Mouse (Mus musculus): ENCODE measurements around the gene Ptgdr. TPM values are rescaled to one million over a fixed set of nuclear protein-coding genes. Genes with fewer than 3 reads are reported as not detected.

Gene Ptgdr
- total RNA-seq, 2 experiments from 2014 or later, result not detected

DNA sequence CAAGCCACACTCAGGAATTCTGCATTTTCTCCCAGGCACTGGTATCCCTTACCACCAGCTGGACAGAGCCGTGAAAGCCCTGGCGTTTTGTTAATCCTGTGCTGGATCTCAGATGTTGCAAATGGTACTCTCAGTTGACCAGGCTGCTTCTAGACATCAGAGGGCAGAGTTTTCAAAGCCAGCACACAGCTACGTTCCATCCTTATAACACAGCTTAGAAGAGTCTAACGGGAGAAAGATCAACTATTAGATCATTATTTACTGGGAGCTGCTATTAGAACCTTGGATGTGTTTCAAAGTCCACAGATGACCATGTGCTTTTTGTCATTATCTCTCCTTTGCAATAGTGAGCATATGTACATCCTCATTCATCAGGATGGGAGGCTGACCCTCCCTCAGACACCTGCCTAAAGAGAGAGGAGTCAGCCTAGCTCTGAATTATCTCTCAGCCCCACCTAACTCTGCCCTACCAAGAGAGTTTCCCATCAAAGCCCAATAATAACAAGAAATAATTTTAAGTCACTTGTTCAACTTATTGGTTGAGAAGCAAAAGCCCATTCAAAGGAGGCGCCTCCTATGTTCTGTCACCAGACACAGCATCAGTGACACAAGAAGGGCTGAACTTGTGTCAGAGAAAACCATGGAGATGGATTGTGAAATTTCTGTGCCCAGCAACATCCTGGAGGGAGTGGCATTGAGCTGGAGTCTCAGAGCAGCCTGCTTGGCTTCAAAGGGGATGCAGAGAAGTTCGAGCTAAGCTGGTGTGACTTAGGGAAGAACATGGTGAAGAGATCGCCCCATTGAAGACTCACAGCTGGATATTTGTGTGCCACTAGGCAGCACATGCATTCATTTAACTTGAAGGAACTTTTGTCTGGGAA, 37.8 kb downstream of the Ptgdr start:
- ATAC-seq (replicated peaks; ENCODE audit: poor library complexity, severe bottlenecking), result peak; percentile 95

DNA sequence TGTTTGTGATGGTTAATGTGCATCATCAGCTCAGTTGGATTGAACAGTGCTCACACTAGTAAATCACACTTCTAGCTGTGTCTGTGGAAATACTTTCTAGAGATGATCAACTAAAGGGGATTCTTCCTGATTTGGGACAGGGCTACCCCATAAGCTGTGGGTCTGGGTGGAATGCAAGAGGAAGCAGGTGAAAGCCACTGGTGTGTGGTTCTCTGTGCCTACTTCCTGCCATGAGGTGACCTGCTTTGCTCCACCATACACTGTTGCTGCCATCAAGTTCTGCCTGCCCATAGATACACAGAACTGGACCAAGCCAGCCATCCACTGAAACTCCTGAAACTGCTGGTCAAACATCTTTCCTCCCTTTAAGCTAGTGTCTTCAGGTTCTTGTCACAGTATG, 46.0 kb downstream of the Ptgdr start:
- ATAC-seq (replicated peaks; ENCODE audit: poor library complexity, severe bottlenecking), result peak; percentile 75

Other genes with a start within 250 kb of the Ptgdr start
- gene Gm5624, start 231.4 kb downstream of the Ptgdr start, total RNA-seq (2014; fragmentation: Nextera tagmentation), result not detected in 2 replicates
- gene Gm5624, start 231.4 kb downstream of the Ptgdr start, total RNA-seq (2017), result not detected in 2 replicates
- gene Gm8257, start 152.9 kb downstream of the Ptgdr start, total RNA-seq (2014; fragmentation: Nextera tagmentation), result not detected in 2 replicates
- not detected in 2 replicates for gene Gm8257, start 152.9 kb downstream of the Ptgdr start, total RNA-seq (2017)
- not detected in 2 replicates for gene Gm8267, start 109.0 kb downstream of the Ptgdr start, total RNA-seq (2014; fragmentation: Nextera tagmentation)
- gene Gm8267, start 109.0 kb downstream of the Ptgdr start, total RNA-seq (2017), result not detected in 2 replicates
- 5.2 and 5.4 TPM in 2 replicates for gene Ptger2, start 128.8 kb upstream of the Ptgdr start, total RNA-seq (2014; fragmentation: Nextera tagmentation)
- gene Ptger2, start 128.8 kb upstream of the Ptgdr start, total RNA-seq (2017), result 3.1 and 3.5 TPM in 2 replicates